Mouse (Mus musculus) embryonic facial prominence, embryonic 11.5 days (tissue): ENCODE measurements around the gene Cse1l. TPM values are rescaled to one million over a fixed set of nuclear protein-coding genes. Genes with fewer than 3 reads are reported as not detected.

ENCODE experiments used
- ATAC-seq: fragments of 200-750 bp; cut with Nextera tagmentation; replicated peaks from 2 replicates; pipeline ENCODE4 v1.8.0; 2017; ENCODE audit warnings: low read depth; ENCODE audit not compliant: insufficient number of reproducible peaks, low FRiP score, low TSS enrichment
- DNase-seq: peaks from one replicate; pipeline ENCODE4 v3.0.0-alpha.2; 2015; ENCODE audit warnings: low spot score
- H3K27ac ChIP-seq: fragments of 300-500 bp; sonication (generic); replicated peaks from 2 replicates; pipeline ENCODE4 v1.5.1; 2014; ENCODE audit warnings: mild to moderate bottlenecking, low read depth, low read length, control low read depth
- H3K27me3 ChIP-seq: fragments of 300-500 bp; sonication (generic); 2 replicates; pipeline ENCODE4 v1.6.1; 2014; ENCODE audit warnings: mild to moderate bottlenecking, low read length, moderate library complexity, mixed read lengths; ENCODE audit not compliant: control insufficient read depth, insufficient read depth
- H3K36me3 ChIP-seq: fragments of 300-500 bp; sonication (generic); replicated peaks from 2 replicates; pipeline ENCODE4 v1.6.1; 2014; ENCODE audit warnings: low read depth, mild to moderate bottlenecking, low read length, moderate library complexity, mixed read lengths; ENCODE audit not compliant: control insufficient read depth, insufficient read depth
- H3K4me1 ChIP-seq: fragments of 300-500 bp; sonication (generic); 2 replicates; pipeline ENCODE4 v1.6.1; 2014; ENCODE audit warnings: low read length, mixed read lengths; ENCODE audit not compliant: control insufficient read depth, insufficient read depth
- H3K4me2 ChIP-seq: fragments of 300-500 bp; sonication (generic); 2 replicates; pipeline ENCODE4 v1.6.1; 2014; ENCODE audit warnings: low read depth, mild to moderate bottlenecking, control low read depth, low read length, moderate library complexity
- H3K4me3 ChIP-seq: fragments of 300-500 bp; sonication (generic); 2 replicates; pipeline ENCODE4 v1.5.1; 2014; ENCODE audit warnings: low read depth, low read length, control low read depth
- H3K9ac ChIP-seq: fragments of 300-500 bp; sonication (generic); replicated peaks from 2 replicates; pipeline ENCODE4 v1.6.1; 2014; ENCODE audit warnings: mild to moderate bottlenecking, control low read depth, low read length
- H3K9me3 ChIP-seq: fragments of 300-500 bp; sonication (generic); replicated peaks from 2 replicates; pipeline ENCODE4 v1.6.1; 2016; ENCODE audit warnings: mild to moderate bottlenecking, low read length, inconsistent platforms, mixed read lengths; ENCODE audit not compliant: control insufficient read depth
- WGBS: fragments of 180-500 bp; shearing (Covaris S2); extraction: QIAGEN DNeasy Blood & Tissue Kit; methylation state at CpG from one replicate; pipeline ENCODE4 v1.1.7; 2014; 5-methylcytosine and 5-hydroxymethylcytosine counted together
- polyA plus RNA-seq: library from polyadenylated mRNA; unstranded; fragments of >200 nt; fragmentation: Nextera tagmentation; extraction: Ambion mirVana; gene quantifications from 2 replicates; pipeline ENCODE4 v1.2.1, GENCODE M21; 2014

The Cse1l gene
- polyA plus RNA-seq, 1 experiment from 2014 or later = 276 TPM

- ATAC-seq = peak; percentile 37
- H3K27ac ChIP-seq = peak overlapping the region; percentile 91; the same call in 1 of the 2 replicates
- H3K27me3 ChIP-seq = no peaks in the 10 kb centered on the region
- H3K9me3 ChIP-seq = no peaks in the 10 kb centered on the region
- peak overlapping the region; percentile 87 for H3K9ac ChIP-seq
- 1% methylated on average over 28 of the region's 28 CpGs for WGBS
- H3K4me2 ChIP-seq = peak overlapping the region; percentile 83
- DNase-seq = no peak
- H3K4me1 ChIP-seq = no peaks in the 10 kb centered on the region
- peak overlapping the region; percentile 93 for H3K4me3 ChIP-seq
- H3K36me3 ChIP-seq = no peaks in the 10 kb centered on the region; the same call in 1 of the 2 replicates
These were observed 813 bp downstream of the Cse1l start for GRCm38 (mm10) chr2:166906523-166907182.

- Histone ChIP-seq H3K9me3 (no peaks in the 10 kb centered on the region), H3K36me3 (no peaks in the 10 kb centered on the region; the same call in 1 of the 2 replicates), H3K4me1 (no peaks in the 10 kb centered on the region), H3K4me2 (no peak overlapping the region), H3K4me3 (no peak overlapping the region), H3K27ac (no peak overlapping the region), H3K27me3 (no peaks in the 10 kb centered on the region), H3K9ac (no peak overlapping the region)
- DNase-seq (no peak), ATAC-seq (no peak)
- WGBS = 98% methylated on average over 3 of the region's 3 CpGs
These were observed 3.9 kb downstream of the Cse1l start for GRCm38 (mm10) chr2:166909729-166910128.

GRCm38 (mm10) chr2:166910536-166910935 lies 4.7 kb downstream of the Cse1l start:
- 94% methylated on average over 8 of the region's 8 CpGs for WGBS
- no peaks in the 10 kb centered on the region for H3K9me3 ChIP-seq
- H3K27me3 ChIP-seq = no peaks in the 10 kb centered on the region
- H3K4me3 ChIP-seq = no peak overlapping the region
- no peak overlapping the region for H3K9ac ChIP-seq
- H3K27ac ChIP-seq = no peak overlapping the region
- H3K4me1 ChIP-seq = no peaks in the 10 kb centered on the region
- no peaks in the 10 kb centered on the region; the same call in 1 of the 2 replicates for H3K36me3 ChIP-seq
- no peak overlapping the region for H3K4me2 ChIP-seq
- DNase-seq (no peak), ATAC-seq (no peak)

GRCm38 (mm10) chr2:166923971-166924370 lies 18.1 kb downstream of the Cse1l start:
- DNase-seq = no peak
- Histone ChIP-seq H3K9me3 (no peaks in the 10 kb centered on the region), H3K9ac (no peak overlapping the region), H3K27me3 (no peaks in the 10 kb centered on the region), H3K4me1 (no peaks in the 10 kb centered on the region), H3K4me3 (no peak overlapping the region), H3K27ac (no peak overlapping the region), H3K36me3 (no peaks in the 10 kb centered on the region; the same call in none of the 2 replicates), H3K4me2 (no peak overlapping the region)
- 91% methylated on average over 2 of the region's 2 CpGs for WGBS
- ATAC-seq = no peak

- Histone ChIP-seq H3K36me3 (peaks cover 21% of the 10 kb centered on the region), H3K27ac (no peak overlapping the region), H3K9me3 (no peaks in the 10 kb centered on the region), H3K9ac (no peak overlapping the region), H3K4me1 (no peaks in the 10 kb centered on the region), H3K4me3 (no peak overlapping the region), H3K4me2 (no peak overlapping the region), H3K27me3 (no peaks in the 10 kb centered on the region)
- no peak for ATAC-seq
- no peak for DNase-seq
- 91% methylated on average over 6 of the region's 6 CpGs for WGBS
These were observed 28.1 kb downstream of the Cse1l start for GRCm38 (mm10) chr2:166933943-166934342.

GRCm38 (mm10) chr2:166934416-166934815 lies 28.6 kb downstream of the Cse1l start:
- H3K9ac ChIP-seq = no peak overlapping the region
- ATAC-seq (no peak), DNase-seq (no peak)

GRCm38 (mm10) chr2:166935582-166935981 lies 29.7 kb downstream of the Cse1l start:
- ATAC-seq = no peak
- peaks cover 19% of the 10 kb centered on the region for H3K36me3 ChIP-seq

More at GRCm38 (mm10) chr2:166934416-166934815, 28.6 kb downstream of the Cse1l start:
- 90% methylated on average over 5 of the region's 5 CpGs for WGBS
- Histone ChIP-seq H3K4me2 (no peak overlapping the region), H3K4me1 (no peaks in the 10 kb centered on the region), H3K9me3 (no peaks in the 10 kb centered on the region), H3K4me3 (no peak overlapping the region), H3K27me3 (no peaks in the 10 kb centered on the region), H3K36me3 (peaks cover 21% of the 10 kb centered on the region), H3K27ac (no peak overlapping the region)

GRCm38 (mm10) chr2:166936166-166936565 lies 30.3 kb downstream of the Cse1l start:
- Histone ChIP-seq H3K36me3 (peaks cover 19% of the 10 kb centered on the region), H3K4me3 (no peak overlapping the region), H3K4me2 (no peak overlapping the region), H3K9me3 (no peaks in the 10 kb centered on the region), H3K9ac (no peak overlapping the region), H3K27ac (no peak overlapping the region), H3K4me1 (no peaks in the 10 kb centered on the region), H3K27me3 (no peaks in the 10 kb centered on the region)
- DNase-seq (no peak), ATAC-seq (no peak)
- WGBS = 93% methylated on average over 2 of the region's 2 CpGs

More at GRCm38 (mm10) chr2:166935582-166935981, 29.7 kb downstream of the Cse1l start:
- H3K4me1 ChIP-seq = no peaks in the 10 kb centered on the region
- no peaks in the 10 kb centered on the region for H3K9me3 ChIP-seq
- H3K4me3 ChIP-seq = no peak overlapping the region
- H3K9ac ChIP-seq = no peak overlapping the region
- no peak overlapping the region for H3K27ac ChIP-seq
- H3K4me2 ChIP-seq = no peak overlapping the region
- H3K27me3 ChIP-seq = no peaks in the 10 kb centered on the region
- WGBS = 90% methylated on average over 7 of the region's 7 CpGs
- DNase-seq = no peak
